Mouse (Mus musculus) cortical plate, adult 2 months (tissue): ENCODE results near the gene Tmem132d.

Experiments used
- CTCF ChIP-seq: fragments of 200-500 bp; IDR thresholded peaks from 2 replicates; pipeline ENCODE4 v1.5.1; 2011; ENCODE audit warnings: mild to moderate bottlenecking, control low read depth, low read length; ENCODE audit not compliant: insufficient read depth; ENCODE audit errors: extremely low read depth
- POLR2A ChIP-seq: fragments of 200-500 bp; IDR thresholded peaks from 2 replicates; pipeline ENCODE4 v1.6.1; 2011; ENCODE audit warnings: mild to moderate bottlenecking, low read length, control low read depth; ENCODE audit not compliant: insufficient read depth; ENCODE audit errors: extremely low read depth

DNA sequence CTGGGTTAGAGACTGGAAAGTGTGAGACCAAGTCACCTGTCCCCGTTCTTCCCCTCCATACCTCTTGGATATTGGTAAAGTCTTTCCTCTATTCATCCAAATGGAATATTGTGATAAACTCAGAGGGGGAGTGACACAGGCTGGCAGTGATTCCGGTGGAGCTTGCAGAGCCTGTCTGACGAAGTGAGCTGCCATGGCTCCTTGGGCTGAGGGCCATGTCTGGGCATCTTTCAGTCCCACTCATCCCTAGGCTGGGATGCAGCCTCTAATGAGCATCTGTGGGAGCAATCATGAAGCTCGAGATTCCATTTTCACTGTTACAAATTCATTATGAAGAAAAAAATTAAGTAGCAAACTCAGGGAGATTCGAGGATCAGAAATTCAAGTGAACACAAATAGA, 332.5 kb downstream of the Tmem132d start:
- TF ChIP-seq CTCF (no peak), POLR2A (no peak)
